ENCODE assay signal across 25 mouse cellular contexts in genomic region chr5:4186815-4187214, GRCm38 (mm10).
"Had no signal": no experiment of that assay in that cellular context is flagged by ENCODE, and none has a peak within 500 bp of the region (broad histone marks: within the 10 kb centered on the region; RNA-seq: fewer than 3 reads in every experiment).

No protein-coding gene starts in this region.

- DNase-seq: gastrocnemius, postnatal 14 days; gastrocnemius, postnatal 36 days; heart, adult 18-20 months; heart, postnatal 14 days; heart, postnatal 36 days; kidney, adult 18-20 months; kidney, adult 8-10 months; kidney, postnatal 10 days; kidney, postnatal 25 days; kidney, postnatal 4 days; left cerebral cortex, postnatal 4 days had no signal

- H3K27ac ChIP-seq: heart, embryonic 13.5 days; heart, embryonic 15.5 days; hindbrain, embryonic 14.5 days; intestine, embryonic 15.5 days; layer of hippocampus, adult 2 months; left cerebral cortex, adult 2 months; limb, embryonic 13.5 days; limb, embryonic 15.5 days; liver, embryonic 12.5 days; liver, embryonic 14.5 days had no signal

- H3K4me3 ChIP-seq: heart, embryonic 13.5 days; heart, embryonic 15.5 days; intestine, embryonic 15.5 days; layer of hippocampus, adult 2 months; left cerebral cortex, adult 2 months; limb, embryonic 13.5 days; limb, embryonic 15.5 days; liver, embryonic 12.5 days had no signal

- ATAC-seq: hindbrain, embryonic 16.5 days; inflammation-experienced regulatory T-cells, adult 6 months; intestine, embryonic 15.5 days; intestine, postnatal 0 days; liver, embryonic 12.5 days had no signal

- H3K9me3 ChIP-seq: intestine, embryonic 15.5 days; limb, embryonic 13.5 days; limb, embryonic 15.5 days; liver, embryonic 12.5 days had no signal

- H3K4me2 ChIP-seq: heart, embryonic 11.5 days; heart, embryonic 13.5 days; heart, embryonic 15.5 days; hindbrain, embryonic 14.5 days; intestine, embryonic 15.5 days; limb, embryonic 13.5 days; limb, embryonic 15.5 days; liver, embryonic 12.5 days had no signal

- H3K36me3 ChIP-seq: heart, embryonic 13.5 days; heart, embryonic 15.5 days; intestine, embryonic 15.5 days; limb, embryonic 13.5 days; limb, embryonic 15.5 days; liver, embryonic 12.5 days had no signal

- H3K9ac ChIP-seq: heart, embryonic 13.5 days; heart, embryonic 15.5 days; hindbrain, embryonic 14.5 days; intestine, embryonic 15.5 days; limb, embryonic 13.5 days; limb, embryonic 15.5 days; liver, embryonic 12.5 days; liver, embryonic 14.5 days had no signal

- H3K27me3 ChIP-seq: heart, embryonic 13.5 days; heart, embryonic 15.5 days; intestine, embryonic 15.5 days; limb, embryonic 13.5 days; limb, embryonic 15.5 days; liver, embryonic 12.5 days had no signal

- H3K4me1 ChIP-seq: heart, embryonic 13.5 days; heart, embryonic 15.5 days; intestine, embryonic 15.5 days; limb, embryonic 13.5 days; limb, embryonic 15.5 days; liver, embryonic 12.5 days had no signal
